Mouse (Mus musculus): ENCODE data around the gene Smco3. TPM values are rescaled to one million over a fixed set of nuclear protein-coding genes. Genes with fewer than 3 reads are reported as not detected.

The Smco3 gene
- total RNA-seq, 2 experiments from 2014 or later: 4.2 to 4.4 TPM

DNA sequence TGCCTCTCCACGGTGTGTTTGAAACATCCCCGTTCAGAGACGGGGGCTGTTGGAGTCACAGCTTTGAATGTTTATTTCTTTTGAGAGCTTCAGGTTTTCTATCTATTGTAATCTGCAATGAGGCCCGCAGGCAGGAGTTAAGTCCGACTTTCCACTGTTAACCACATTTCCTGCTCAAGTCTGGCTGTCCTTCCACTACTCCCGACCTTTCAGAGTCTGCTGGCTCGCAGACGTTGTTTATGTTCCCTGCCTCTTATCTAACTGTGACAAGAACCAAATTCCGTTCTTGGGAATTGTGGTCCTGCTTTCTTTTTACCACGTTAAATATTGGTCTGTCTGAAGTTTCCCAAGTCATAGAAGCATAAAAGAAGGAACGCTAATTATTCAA is 22.6 kb upstream of the Smco3 start:
- Histone ChIP-seq H3K4me3 (no peak overlapping the region), H3K27ac (no peak overlapping the region)
- intact Hi-C loops (cut with DNase I): loop anchor here (10.0 kb wide), 1 partner anchor 317 kb away; the partner anchor contains the start of gene Rerg
- TF ChIP-seq CTCF (IDR thresholded peaks at IDR 0.05): no peak
- no peak for DNase-seq (ENCODE audit: extremely low spot score in 1 of 2, low spot score in 2 of 2)

DNA sequence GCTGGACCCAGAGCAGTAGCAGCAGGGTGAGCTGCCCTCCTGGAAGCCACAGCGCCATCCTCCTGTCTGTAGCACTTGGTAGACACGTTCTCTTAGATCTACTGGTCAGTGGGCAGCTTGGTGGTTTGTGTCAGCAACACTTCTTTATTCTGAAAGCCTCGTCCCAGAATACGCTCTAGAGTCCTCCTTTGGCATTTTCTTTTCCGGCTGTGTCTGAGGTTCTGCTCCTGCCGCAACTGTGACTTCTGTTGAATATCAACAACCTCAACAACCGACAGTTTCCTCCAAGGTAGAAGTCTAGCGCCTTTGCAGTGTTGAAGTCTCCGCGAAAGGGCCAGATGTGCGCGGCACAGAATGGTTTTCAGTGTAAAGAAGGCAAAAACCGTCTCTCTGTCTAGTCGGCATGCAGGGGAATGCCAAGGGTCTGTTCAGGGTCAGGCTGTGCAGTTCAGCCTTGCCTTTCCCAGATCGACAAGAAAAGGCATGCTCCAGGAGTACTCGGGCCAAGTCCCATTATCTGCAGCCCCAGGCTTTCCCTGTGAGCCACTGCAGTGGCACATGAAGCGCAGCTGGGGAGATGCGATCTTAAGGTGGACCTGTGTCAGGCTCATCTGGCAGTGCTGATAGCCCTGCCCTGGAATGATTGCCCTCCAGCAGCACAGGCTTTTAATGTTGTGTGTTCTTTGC is 22.1 kb upstream of the Smco3 start, which contains the start of gene Art4:
Gene Art4 (minus strand): TSS at position 548 of the 687 bp plus-strand sequence.
- no peak for TF ChIP-seq CTCF (IDR thresholded peaks at IDR 0.05)

DNA sequence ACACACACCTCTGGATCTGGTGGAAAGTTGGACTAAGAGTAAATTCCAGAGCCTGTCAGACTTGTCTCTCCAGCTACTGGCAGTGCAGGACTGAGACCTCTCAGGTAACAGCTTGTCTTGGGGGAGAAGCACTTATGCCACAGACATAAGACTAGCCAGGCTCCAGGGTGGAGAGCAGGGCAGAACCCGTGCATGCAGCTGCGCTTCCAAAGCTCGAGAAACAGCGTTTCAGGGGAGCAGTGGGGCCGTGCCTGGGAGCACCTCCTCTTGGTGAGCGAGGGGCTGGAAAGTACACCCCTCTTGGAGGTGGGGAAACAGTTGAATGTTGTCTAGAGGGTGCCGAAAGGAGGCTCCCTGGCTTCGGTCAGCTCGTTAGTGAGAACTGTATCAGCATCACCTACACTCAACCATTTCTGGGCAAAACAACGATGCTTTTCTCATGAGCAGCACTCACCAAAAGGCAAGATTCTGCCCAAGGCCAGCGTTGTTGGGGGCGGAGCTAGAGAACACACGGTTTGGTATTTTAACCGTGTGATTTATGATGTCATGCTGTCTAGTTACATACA is 20.9 kb upstream of the Smco3 start:
- intact Hi-C loops (cut with DNase I): loop anchor here (10.0 kb wide), 1 partner anchor 319 kb away; the partner anchor contains the start of gene Rerg

More for the DNA sequence above, 22.1 kb upstream of the Smco3 start, which contains the start of gene Art4:
- intact Hi-C loops (cut with DNase I): loop anchor here (10.0 kb wide), 1 partner anchor 317 kb away; the partner anchor contains the start of gene Rerg
- Histone ChIP-seq H3K27ac (no peak within 1 kb of the TSS), H3K4me3 (no peak within 1 kb of the TSS)
- no peak for DNase-seq (ENCODE audit: extremely low spot score in 1 of 2, low spot score in 2 of 2)

DNA sequence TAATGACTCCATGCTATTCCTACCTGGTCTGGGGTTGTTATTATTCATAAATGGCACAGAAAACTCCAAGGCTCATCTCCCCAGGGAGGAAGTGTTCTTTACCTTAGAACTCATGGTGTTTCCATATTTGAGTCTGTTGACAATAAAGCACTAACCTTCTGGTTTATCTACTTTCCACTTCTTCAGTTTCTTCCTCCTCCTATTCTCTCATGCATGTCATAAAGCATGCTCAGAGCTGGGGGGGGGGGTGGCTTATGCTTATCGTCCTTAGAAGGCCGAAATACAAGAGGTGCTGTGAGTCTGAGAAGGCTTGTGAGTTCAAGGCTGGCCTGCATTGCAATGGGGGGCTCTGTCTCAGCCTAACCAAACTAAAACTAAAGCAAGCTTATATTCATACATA is 19.9 kb upstream of the Smco3 start:
- no peak overlapping the region for H3K27ac ChIP-seq
- intact Hi-C loops (cut with DNase I): loop anchor here (10.0 kb wide), 1 partner anchor 320 kb away; the partner anchor contains the start of gene Rerg
- no peak for TF ChIP-seq CTCF (IDR thresholded peaks at IDR 0.05)
- no peak overlapping the region for H3K4me3 ChIP-seq
- DNase-seq (ENCODE audit: extremely low spot score in 1 of 2, low spot score in 2 of 2): no peak

More for the DNA sequence above, 20.9 kb upstream of the Smco3 start:
- no peak for DNase-seq (ENCODE audit: extremely low spot score in 1 of 2, low spot score in 2 of 2)
- Histone ChIP-seq H3K4me3 (no peak overlapping the region), H3K27ac (no peak overlapping the region)
- no peak for TF ChIP-seq CTCF (IDR thresholded peaks at IDR 0.05)

DNA sequence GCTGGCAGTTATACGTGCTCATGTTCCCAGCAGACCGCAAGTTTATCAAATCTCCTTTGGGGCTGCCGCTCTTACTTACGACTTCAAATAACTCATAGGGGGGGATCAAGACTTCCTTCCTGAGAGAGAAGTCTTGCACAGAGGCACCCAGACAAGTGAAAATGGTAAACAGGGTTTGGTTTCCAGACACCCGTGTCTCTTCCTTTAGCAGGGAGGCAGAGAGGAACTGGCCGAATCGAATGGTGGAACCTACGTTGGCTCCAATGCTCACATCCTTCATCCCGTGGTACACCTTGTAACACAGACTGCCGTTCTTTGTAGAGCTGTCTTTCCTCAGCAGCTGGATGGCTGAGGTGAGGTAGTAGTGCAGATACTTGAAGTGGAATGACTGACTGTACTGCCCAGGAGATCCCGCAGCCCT is 19.1 kb upstream of the Smco3 start:
- TF ChIP-seq CTCF (IDR thresholded peaks at IDR 0.05): no peak
- Histone ChIP-seq H3K4me3 (no peak overlapping the region), H3K27ac (no peak overlapping the region)
- DNase-seq (ENCODE audit: extremely low spot score in 1 of 2, low spot score in 2 of 2): no peak
- intact Hi-C loops (cut with DNase I): loop anchor here (10.0 kb wide), 1 partner anchor 320 kb away; the partner anchor contains the start of gene Rerg

DNA sequence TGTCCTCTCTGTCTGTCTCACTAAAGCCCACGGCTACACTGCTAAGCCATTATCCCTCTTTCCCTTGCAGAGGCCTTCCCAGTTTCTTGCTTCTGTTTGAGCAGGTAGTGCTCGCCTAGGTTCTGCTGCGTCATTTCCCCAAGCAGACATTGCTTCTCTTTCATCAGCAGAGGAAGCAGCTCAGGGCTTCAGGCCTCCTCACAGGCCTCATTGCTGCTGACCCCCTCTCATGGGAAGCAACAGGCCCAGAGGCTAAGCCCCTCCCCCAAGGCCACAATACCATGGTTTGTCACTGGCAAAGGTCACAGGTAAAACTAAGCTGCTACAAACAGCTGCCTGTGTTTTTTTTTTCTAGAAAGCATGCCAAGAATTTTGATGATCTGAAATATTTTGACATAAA is 17.5 kb upstream of the Smco3 start:
- H3K27ac ChIP-seq: no peak overlapping the region
- H3K4me3 ChIP-seq: no peak overlapping the region
- intact Hi-C loops (cut with DNase I): loop anchor here (2.0 to 10.0 kb wide), 2 partner anchors 18 to 322 kb away; partner anchors contain the start of genes Rerg and Smco3

DNA sequence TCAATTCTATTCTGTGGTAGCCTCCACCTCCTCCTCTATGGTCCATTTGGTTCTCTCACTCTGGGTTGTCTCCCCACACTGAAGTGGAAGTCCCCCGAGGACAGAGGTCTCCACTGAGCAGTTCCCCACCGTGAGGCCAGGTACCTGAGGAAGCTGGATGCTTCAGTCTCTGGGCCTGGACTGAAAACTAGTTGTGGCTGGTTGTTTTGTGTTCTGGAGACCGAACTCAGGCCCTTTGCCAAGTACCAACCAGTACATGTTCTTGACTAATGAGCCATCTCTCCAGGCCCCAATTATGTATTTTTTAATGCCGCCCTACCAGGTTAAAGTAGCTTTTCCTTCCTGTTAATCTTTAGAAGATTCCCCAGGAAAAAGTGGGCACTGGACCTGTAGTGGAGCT is 17.1 kb upstream of the Smco3 start:
- TF ChIP-seq CTCF (IDR thresholded peaks at IDR 0.05): no peak
- no peak overlapping the region for H3K4me3 ChIP-seq
- no peak for DNase-seq (ENCODE audit: extremely low spot score in 1 of 2, low spot score in 2 of 2)
- H3K27ac ChIP-seq: no peak overlapping the region
- intact Hi-C loops (cut with DNase I): loop anchor here (2.0 to 10.0 kb wide), 2 partner anchors 18 to 322 kb away; partner anchors contain the start of genes Rerg and Smco3

More for the DNA sequence above, 17.5 kb upstream of the Smco3 start:
- no peak for TF ChIP-seq CTCF (IDR thresholded peaks at IDR 0.05)
- DNase-seq (ENCODE audit: extremely low spot score in 1 of 2, low spot score in 2 of 2): no peak

DNA sequence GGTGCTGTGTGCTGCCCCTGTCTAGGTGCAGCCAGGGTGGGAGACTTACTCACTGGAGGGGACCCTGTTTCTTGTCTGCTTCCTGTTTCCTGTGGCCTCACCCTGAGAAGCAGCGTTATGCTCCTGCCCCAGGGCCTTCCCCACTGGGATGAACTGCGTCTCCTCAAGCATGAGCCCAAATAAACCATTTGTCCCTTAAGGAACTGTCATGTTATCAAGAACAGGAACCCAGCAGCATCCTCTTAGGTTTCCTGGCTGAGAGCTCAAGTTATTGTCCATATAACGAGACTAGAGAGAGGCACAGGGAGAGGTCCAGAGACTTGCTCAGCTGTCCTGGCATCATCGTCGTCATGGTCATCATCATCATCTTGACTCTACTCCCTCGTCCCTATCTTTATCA is 15.0 kb upstream of the Smco3 start:
- Histone ChIP-seq H3K27ac (no peak overlapping the region), H3K4me3 (no peak overlapping the region)
- TF ChIP-seq CTCF (IDR thresholded peaks at IDR 0.05): no peak
- intact Hi-C loops (cut with DNase I): loop anchor here (10.0 kb wide), 1 partner anchor 325 kb away; the partner anchor contains the start of gene Rerg
- DNase-seq (ENCODE audit: extremely low spot score in 1 of 2, low spot score in 2 of 2): no peak

DNA sequence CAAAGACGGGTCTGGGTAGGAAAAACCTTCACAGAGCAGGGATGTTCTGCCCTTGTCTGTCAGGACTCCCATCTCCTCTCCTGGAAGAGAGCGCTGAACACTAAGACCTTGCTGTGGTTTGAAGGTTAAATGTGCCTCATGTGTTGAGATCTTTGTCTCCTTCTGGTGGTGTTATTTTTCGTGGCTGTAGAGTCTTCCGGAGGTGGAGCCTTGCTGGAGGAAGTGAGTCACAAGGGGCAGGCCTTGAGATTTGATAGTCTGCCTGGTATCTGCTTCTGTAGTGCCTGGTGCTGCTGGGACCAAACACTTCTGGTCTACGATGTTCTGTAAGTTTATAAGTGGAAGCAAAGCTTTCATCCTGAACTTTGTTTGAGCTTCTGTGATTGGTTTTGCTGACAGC is 13.7 kb upstream of the Smco3 start:
- DNase-seq (ENCODE audit: extremely low spot score in 1 of 2, low spot score in 2 of 2): no peak
- TF ChIP-seq CTCF (IDR thresholded peaks at IDR 0.05): no peak
- Histone ChIP-seq H3K4me3 (no peak overlapping the region), H3K27ac (no peak overlapping the region)
- intact Hi-C loops (cut with DNase I): no loop called here

DNA sequence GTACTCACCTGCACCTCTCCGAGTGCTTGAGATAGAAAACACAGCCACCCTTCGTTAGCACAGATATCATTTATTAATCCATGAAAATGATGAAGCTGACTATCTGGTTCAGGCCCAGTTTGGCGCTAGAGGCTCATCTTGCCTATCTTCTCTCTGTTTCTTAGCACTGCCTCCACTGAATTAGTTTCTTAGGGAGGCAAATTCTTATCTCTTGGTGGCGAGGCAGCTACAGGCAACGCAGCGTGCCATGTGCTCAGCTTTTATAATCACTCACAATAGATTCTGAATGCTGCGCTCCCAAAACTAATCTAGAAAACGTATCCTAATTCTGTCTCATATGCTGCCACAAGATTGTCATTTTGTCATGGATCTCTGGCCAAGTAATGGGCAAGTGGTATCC is 13.1 kb upstream of the Smco3 start:
- intact Hi-C loops (cut with DNase I): no loop called here
- TF ChIP-seq CTCF (IDR thresholded peaks at IDR 0.05): no peak
- Histone ChIP-seq H3K27ac (no peak overlapping the region), H3K4me3 (no peak overlapping the region)
- DNase-seq (ENCODE audit: extremely low spot score in 1 of 2, low spot score in 2 of 2): no peak

DNA sequence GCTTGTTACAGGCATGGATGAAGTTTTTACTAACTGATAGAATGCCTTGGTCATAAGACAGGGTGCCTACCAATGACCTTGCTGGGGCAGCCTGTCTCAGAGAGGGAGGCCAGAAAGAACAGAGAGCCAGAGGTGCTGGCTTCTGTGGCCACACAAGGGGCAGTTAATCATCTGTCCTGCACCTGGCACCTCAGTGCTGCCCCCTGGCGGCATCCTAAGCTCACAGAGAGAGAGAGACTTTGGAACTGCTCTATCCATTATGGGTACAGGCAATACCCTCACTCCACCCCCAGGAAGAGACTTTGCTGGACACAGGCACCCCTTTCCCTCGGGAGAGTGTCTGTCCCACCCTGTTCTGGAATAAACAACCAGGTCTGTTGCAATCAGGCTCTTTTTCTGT is 12.5 kb upstream of the Smco3 start:
- peak; percentile 66 for TF ChIP-seq CTCF (IDR thresholded peaks at IDR 0.05)
- peak; percentile 29 to 36 for DNase-seq (ENCODE audit: extremely low spot score in 1 of 2, low spot score in 2 of 2)

DNA sequence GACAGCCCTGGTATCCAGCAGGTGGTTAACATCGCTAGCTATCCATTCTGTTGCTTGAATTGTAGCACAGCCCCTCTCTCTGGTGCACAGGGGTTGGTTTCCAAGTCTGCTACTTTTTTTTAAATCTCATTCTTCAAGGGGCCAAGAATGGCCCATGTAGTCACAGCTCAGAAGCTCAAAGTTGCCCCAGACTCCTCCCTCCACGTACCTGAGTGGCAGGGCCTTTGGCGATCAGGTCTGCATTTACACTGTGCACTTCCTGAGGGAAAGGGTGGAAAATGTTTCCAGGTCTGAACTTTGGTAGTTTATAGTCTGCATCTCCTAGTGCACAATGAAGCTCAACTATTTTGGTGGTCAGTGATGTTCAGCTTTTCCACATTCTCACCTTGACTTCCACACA is 12.0 kb upstream of the Smco3 start:
- Histone ChIP-seq H3K27ac (no peak overlapping the region), H3K4me3 (no peak overlapping the region)
- intact Hi-C loops (cut with DNase I): no loop called here
- DNase-seq (ENCODE audit: extremely low spot score in 1 of 2, low spot score in 2 of 2): no peak
- TF ChIP-seq CTCF (IDR thresholded peaks at IDR 0.05): no peak

More for the DNA sequence above, 12.5 kb upstream of the Smco3 start:
- H3K27ac ChIP-seq: no peak overlapping the region
- intact Hi-C loops (cut with DNase I): no loop called here
- H3K4me3 ChIP-seq: no peak overlapping the region
